Mouse (Mus musculus): ENCODE measurements around the gene Jph2.

GRCm38 (mm10) chr2:163397905-163398304 is at the start of gene Jph2:
- TF ChIP-seq CTCF (IDR thresholded peaks at IDR 0.05; ENCODE audit: low read depth, low read length) (no peak), POLR2A (IDR thresholded peaks at IDR 0.05; ENCODE audit: borderline replicate concordance, low read depth, low read length) (no peak)
